Comparison of ENCODE assay signal across 8 mouse cellular contexts in the genomic region with DNA sequence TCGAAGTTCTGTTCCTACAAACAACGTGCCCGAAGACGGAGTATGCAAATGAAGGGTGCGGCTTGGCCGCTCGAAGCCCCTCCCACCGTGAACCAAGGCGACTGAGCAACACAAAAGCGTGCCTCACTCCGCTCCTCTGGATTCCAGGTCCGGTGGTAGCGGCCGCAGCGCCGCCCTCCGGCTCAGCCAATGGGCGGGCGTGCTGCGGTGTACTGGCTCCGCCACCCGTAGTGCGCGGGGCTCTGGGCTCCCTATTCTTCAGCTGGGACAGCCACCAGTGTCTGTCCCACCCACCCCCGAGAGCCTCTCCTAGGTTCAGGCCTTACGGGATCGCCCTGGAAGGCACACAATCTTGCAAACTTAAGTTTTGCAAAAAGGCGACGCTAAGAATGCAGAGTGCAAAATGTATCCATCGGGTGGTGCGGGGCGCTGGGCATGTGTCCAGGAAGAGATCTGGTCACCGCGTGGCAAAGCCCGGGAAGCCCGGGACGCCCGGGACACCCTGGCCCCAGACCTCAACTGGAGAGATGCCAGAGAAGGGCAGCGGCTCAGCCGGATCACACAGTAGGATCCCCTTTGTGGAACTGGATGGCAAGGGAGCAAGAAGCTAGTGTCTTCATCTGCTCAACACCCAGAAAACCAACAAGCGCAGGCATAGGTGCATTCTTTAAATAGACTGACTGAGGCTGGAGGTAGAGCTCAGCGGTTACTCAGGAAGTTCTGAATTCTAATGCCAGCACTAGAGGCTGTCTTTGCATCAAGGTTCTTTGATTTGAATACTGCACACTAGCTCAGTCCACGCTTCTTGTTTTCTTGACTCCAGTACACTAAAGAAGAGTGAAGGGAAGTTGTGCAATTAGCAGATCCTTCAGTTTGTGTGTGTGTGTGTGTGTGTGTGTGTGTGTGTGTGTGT. TPM values are rescaled to one million over a fixed set of nuclear protein-coding genes. Genes with fewer than 3 reads are reported as not detected.
DNase-seq lines count a peak whose midpoint lies in the region; ATAC-seq and TF ChIP-seq lines count a peak whose summit lies in the region.

No protein-coding gene starts in this region.

- peaks cover 25% of the 10 kb centered on the region for H3K4me1 ChIP-seq in embryonic facial prominence, embryonic 10.5 days
- H3K4me1 ChIP-seq in intestine, postnatal 0 days (replicated peaks; ENCODE audit: control insufficient read depth, insufficient read depth, low read length): peaks cover 6% of the 10 kb centered on the region
- peaks cover 18% of the 10 kb centered on the region for H3K4me1 ChIP-seq in midbrain, embryonic 10.5 days

- ATAC-seq in granulocyte monocyte progenitor cell, adult 5-6 weeks (replicated peaks; ENCODE audit: poor library complexity, severe bottlenecking): peak; percentile 88
- peak; percentile 97 for ATAC-seq in intestine, postnatal 0 days

- intact Hi-C loops in left cerebral cortex, postnatal 36 days (cut with DNase I): loop anchor here (2.0 kb wide), 1 partner anchor 57 kb away; the partner anchor contains the start of gene Insr

- no peaks in the 10 kb centered on the region for H3K27me3 ChIP-seq in embryonic facial prominence, embryonic 10.5 days (replicated peaks; ENCODE audit: low read depth, poor library complexity, severe bottlenecking)
- H3K27me3 ChIP-seq in intestine, postnatal 0 days (replicated peaks; ENCODE audit: control insufficient read depth, insufficient read depth, low read length): no peaks in the 10 kb centered on the region
- H3K27me3 ChIP-seq in midbrain, embryonic 10.5 days (ENCODE audit: low read depth, poor library complexity, severe bottlenecking): no peaks in the 10 kb centered on the region

- peak; percentile 50 for TF ChIP-seq CTCF in intestine, postnatal 0 days (IDR thresholded peaks at IDR 0.05; ENCODE audit: low read depth)

- H3K9me3 ChIP-seq in embryonic facial prominence, embryonic 10.5 days: 0 out of 2 replicates have a peak, but pooled peaks cover 2% of the 10 kb centered on the region
- no peaks in the 10 kb centered on the region for H3K9me3 ChIP-seq in intestine, postnatal 0 days (ENCODE audit: control insufficient read depth)
- no peaks in the 10 kb centered on the region for H3K9me3 ChIP-seq in midbrain, embryonic 10.5 days (replicated peaks)

- peak overlapping the region; percentile 84 for H3K4me2 ChIP-seq in intestine, postnatal 0 days (replicated peaks; ENCODE audit: low read depth)

- peak overlapping the region; percentile 92 for H3K27ac ChIP-seq in embryonic facial prominence, embryonic 10.5 days (replicated peaks)
- H3K27ac ChIP-seq in intestine, postnatal 0 days (ENCODE audit: low read depth, low read length): peak overlapping the region; percentile 88
- peak overlapping the region; percentile 91 for H3K27ac ChIP-seq in midbrain, embryonic 10.5 days (replicated peaks)

- peak overlapping the region; percentile 66 for H3K4me3 ChIP-seq in embryonic facial prominence, embryonic 10.5 days
- H3K4me3 ChIP-seq in intestine, postnatal 0 days (ENCODE audit: low read depth, low read length): peak overlapping the region; percentile 44
- H3K4me3 ChIP-seq in midbrain, embryonic 10.5 days: peak overlapping the region; percentile 63

- peak overlapping the region; percentile 53 for H3K9ac ChIP-seq in intestine, postnatal 0 days (ENCODE audit: low read depth, low read length)

- 1% methylated on average over 43 of the region's 43 CpGs for WGBS in embryonic facial prominence, embryonic 10.5 days
- WGBS in intestine, postnatal 0 days: under 1% methylated on average over 43 of the region's 43 CpGs
- WGBS in midbrain, embryonic 10.5 days: 2% methylated on average over 43 of the region's 43 CpGs

- H3K36me3 ChIP-seq in embryonic facial prominence, embryonic 10.5 days (replicated peaks): no peaks in the 10 kb centered on the region; the same call in 1 of the 2 replicates
- no peaks in the 10 kb centered on the region for H3K36me3 ChIP-seq in intestine, postnatal 0 days (ENCODE audit: control insufficient read depth, insufficient read depth)
- no peaks in the 10 kb centered on the region for H3K36me3 ChIP-seq in midbrain, embryonic 10.5 days

- DNase-seq in adrenal gland, postnatal 14 days: peak; percentile 95
- peak; percentile 96 for DNase-seq in embryonic facial prominence, embryonic 10.5 days (ENCODE audit: low spot score)
- DNase-seq in left cerebral cortex, postnatal 36 days (ENCODE audit: low spot score in 2 of 2): peak; percentile 83 to 86
- peak; percentile 94 for DNase-seq in midbrain, embryonic 10.5 days (ENCODE audit: low spot score)
- peak; percentile 83 to 88 for DNase-seq in right cerebral cortex, postnatal 36 days (ENCODE audit: low spot score in 2 of 2)
- peak; percentile 85 to 89 for DNase-seq in urinary bladder, postnatal 4 days (ENCODE audit: low spot score in 2 of 2)

RNA-seq across cellular contexts. Expression of gene Insr, which starts 58.1 kb away (rescaled TPM):
- 121 and 129 TPM in 2 replicates for total RNA-seq in adrenal gland, postnatal 14 days (2021)
- polyA plus RNA-seq in embryonic facial prominence, embryonic 10.5 days (2016; fragmentation: Nextera tagmentation; extraction: Ambion mirVana): 24.3 and 26.1 TPM in 2 replicates
- total RNA-seq in granulocyte monocyte progenitor cell, adult 5-6 weeks (2014; fragmentation: Nextera tagmentation): 24.1 and 27.3 TPM in 2 replicates
- total RNA-seq in granulocyte monocyte progenitor cell, adult 5-6 weeks (2017): 12.2 and 12.3 TPM in 2 replicates
- 20.7 and 21.3 TPM in 2 replicates for polyA plus RNA-seq in intestine, postnatal 0 days (2015; fragmentation: Nextera tagmentation; extraction: Ambion mirVana)
- 10 to 100 TPM; 44.5 to 58.4 TPM for total RNA-seq in left cerebral cortex, postnatal 36 days (2021)
- polyA plus RNA-seq in midbrain, embryonic 10.5 days (2016; fragmentation: Nextera tagmentation; extraction: Ambion mirVana): 21.9 and 26.3 TPM in 2 replicates

Comparison
In these comparisons a context has a peak if more than half of its experiments do, and no peak if none do; other contexts are left out.
1. Peak in every context shown above with its lines: DNase-seq, ATAC-seq, H3K4me3 ChIP-seq and H3K27ac ChIP-seq.